Mouse (Mus musculus): ENCODE data around the gene Acot5. TPM values are rescaled to one million over a fixed set of nuclear protein-coding genes. Genes with fewer than 3 reads are reported as not detected.

Gene Acot5
- total RNA-seq, 1 experiment = not detected

- TF ChIP-seq HCFC1 (IDR thresholded peaks at IDR 0.05; ENCODE audit: borderline replicate concordance, insufficient read depth, low read length) (no peak), MAFK (IDR thresholded peaks at IDR 0.05; ENCODE audit: insufficient read depth, low read depth, low read length) (no peak), ZC3H11A (IDR thresholded peaks at IDR 0.05; ENCODE audit: borderline replicate concordance, low read depth, low read length) (no peak)
Measured at GRCm38 (mm10) chr12:84052609-84053008, 16.5 kb upstream of the Acot5 start.

GRCm38 (mm10) chr12:84053173-84053572, 16.0 kb upstream of the Acot5 start:
- no peak for DNase-seq (ENCODE audit: low read depth, low spot score)
- in situ Hi-C loops (cut with MboI; ENCODE audit: low sequenced_read_pairs in 2 of 2, unreplicated experiment in 2 of 2) = no loop called here
- H3K4me1 ChIP-seq (ENCODE audit: control insufficient read depth in 2 of 2, insufficient read depth in 2 of 2, low read length in 2 of 2, poor library complexity in 1 of 2) = no peaks in the 10 kb centered on the region
- H3K9ac ChIP-seq (ENCODE audit: insufficient read depth, low read depth, low read length, poor library complexity, severe bottlenecking) = peak overlapping the region; percentile 23
- H3K4me3 ChIP-seq (ENCODE audit: insufficient read depth in 1 of 2, low read depth in 1 of 2, low read length in 2 of 2, poor library complexity in 1 of 2, severe bottlenecking in 1 of 2) = peak overlapping the region; percentile 56
- TF ChIP-seq HCFC1 (IDR thresholded peaks at IDR 0.05; ENCODE audit: borderline replicate concordance, insufficient read depth, low read length) = no peak
- TF ChIP-seq ZNF384 (IDR thresholded peaks at IDR 0.05; ENCODE audit: low read depth, low read length) = no peak
- TF ChIP-seq MAFK (IDR thresholded peaks at IDR 0.05; ENCODE audit: insufficient read depth, low read depth, low read length) = no peak
- TF ChIP-seq CHD2 (IDR thresholded peaks at IDR 0.05; ENCODE audit: low read depth, low read length) = no peak
- TF ChIP-seq ZC3H11A (IDR thresholded peaks at IDR 0.05; ENCODE audit: borderline replicate concordance, low read depth, low read length) = no peak
- 0 out of 2 replicates have a peak, but pooled peaks cover 1% of the 10 kb centered on the region for H3K9me3 ChIP-seq (ENCODE audit: control insufficient read depth, insufficient read depth, low read depth, low read length)
- no peak overlapping the region for H3K27ac ChIP-seq (ENCODE audit: insufficient read depth, low read depth, low read length, poor library complexity, severe bottlenecking)
- H3K36me3 ChIP-seq (ENCODE audit: control insufficient read depth, insufficient read depth, low read length, poor library complexity, severe bottlenecking) = no peaks in the 10 kb centered on the region

More at GRCm38 (mm10) chr12:84052609-84053008, 16.5 kb upstream of the Acot5 start:
- Histone ChIP-seq H3K9me3 (ENCODE audit: control insufficient read depth, insufficient read depth, low read depth, low read length) (0 out of 2 replicates have a peak, but pooled peaks cover 1% of the 10 kb centered on the region), H3K4me1 (ENCODE audit: control insufficient read depth in 2 of 2, insufficient read depth in 2 of 2, low read length in 2 of 2, poor library complexity in 1 of 2) (no peaks in the 10 kb centered on the region), H3K9ac (ENCODE audit: insufficient read depth, low read depth, low read length, poor library complexity, severe bottlenecking) (no peak overlapping the region), H3K27ac (ENCODE audit: insufficient read depth, low read depth, low read length, poor library complexity, severe bottlenecking) (no peak overlapping the region), H3K36me3 (ENCODE audit: control insufficient read depth, insufficient read depth, low read length, poor library complexity, severe bottlenecking) (no peaks in the 10 kb centered on the region), H3K4me3 (ENCODE audit: insufficient read depth in 1 of 2, low read depth in 1 of 2, low read length in 2 of 2, poor library complexity in 1 of 2, severe bottlenecking in 1 of 2) (no peak overlapping the region)
- in situ Hi-C loops (cut with MboI; ENCODE audit: low sequenced_read_pairs in 2 of 2, unreplicated experiment in 2 of 2) = no loop called here
- no peak for DNase-seq (ENCODE audit: low read depth, low spot score)

- DNase-seq (ENCODE audit: low read depth, low spot score) = no peak
- Histone ChIP-seq H3K27ac (ENCODE audit: insufficient read depth, low read depth, low read length, poor library complexity, severe bottlenecking) (no peak overlapping the region), H3K9me3 (ENCODE audit: control insufficient read depth, insufficient read depth, low read depth, low read length) (no peaks in the 10 kb centered on the region), H3K4me1 (ENCODE audit: control insufficient read depth in 2 of 2, insufficient read depth in 2 of 2, low read length in 2 of 2, poor library complexity in 1 of 2) (no peaks in the 10 kb centered on the region), H3K9ac (ENCODE audit: insufficient read depth, low read depth, low read length, poor library complexity, severe bottlenecking) (peak overlapping the region; percentile 23; the same call in 1 of the 2 replicates), H3K4me3 (ENCODE audit: insufficient read depth in 1 of 2, low read depth in 1 of 2, low read length in 2 of 2, poor library complexity in 1 of 2, severe bottlenecking in 1 of 2) (peak overlapping the region; percentile 56), H3K36me3 (ENCODE audit: control insufficient read depth, insufficient read depth, low read length, poor library complexity, severe bottlenecking) (no peaks in the 10 kb centered on the region)
- in situ Hi-C loops (cut with MboI; ENCODE audit: low sequenced_read_pairs in 2 of 2, unreplicated experiment in 2 of 2) = no loop called here
- TF ChIP-seq ZC3H11A (IDR thresholded peaks at IDR 0.05; ENCODE audit: borderline replicate concordance, low read depth, low read length) (no peak), MAFK (IDR thresholded peaks at IDR 0.05; ENCODE audit: insufficient read depth, low read depth, low read length) (no peak), HCFC1 (IDR thresholded peaks at IDR 0.05; ENCODE audit: borderline replicate concordance, insufficient read depth, low read length) (0 out of 2 replicates have a peak, but pooled peaks have one; percentile 3), ZNF384 (IDR thresholded peaks at IDR 0.05; ENCODE audit: low read depth, low read length) (no peak), CHD2 (IDR thresholded peaks at IDR 0.05; ENCODE audit: low read depth, low read length) (no peak)
Measured at GRCm38 (mm10) chr12:84053679-84054391, 15.3 kb upstream of the Acot5 start.

GRCm38 (mm10) chr12:84060946-84061345, 8.2 kb upstream of the Acot5 start:
- DNase-seq (ENCODE audit: low read depth, low spot score) = no peak
- Histone ChIP-seq H3K9me3 (ENCODE audit: control insufficient read depth, insufficient read depth, low read depth, low read length) (no peaks in the 10 kb centered on the region), H3K4me1 (ENCODE audit: control insufficient read depth in 2 of 2, insufficient read depth in 2 of 2, low read length in 2 of 2, poor library complexity in 1 of 2) (peaks cover 0 to 2% of the 10 kb centered on the region in 2 experiments; a peak in 1 of 4 replicates), H3K4me3 (ENCODE audit: insufficient read depth in 1 of 2, low read depth in 1 of 2, low read length in 2 of 2, poor library complexity in 1 of 2, severe bottlenecking in 1 of 2) (no peak overlapping the region), H3K27ac (ENCODE audit: insufficient read depth, low read depth, low read length, poor library complexity, severe bottlenecking) (no peak overlapping the region), H3K36me3 (ENCODE audit: control insufficient read depth, insufficient read depth, low read length, poor library complexity, severe bottlenecking) (no peaks in the 10 kb centered on the region), H3K9ac (ENCODE audit: insufficient read depth, low read depth, low read length, poor library complexity, severe bottlenecking) (no peak overlapping the region)
- in situ Hi-C loops (cut with MboI; ENCODE audit: low sequenced_read_pairs in 2 of 2, unreplicated experiment in 2 of 2) = no loop called here
- no peak for TF ChIP-seq ZNF384 (IDR thresholded peaks at IDR 0.05; ENCODE audit: low read depth, low read length)
- TF ChIP-seq MAFK (IDR thresholded peaks at IDR 0.05; ENCODE audit: insufficient read depth, low read depth, low read length) = no peak
- no peak for TF ChIP-seq ZC3H11A (IDR thresholded peaks at IDR 0.05; ENCODE audit: borderline replicate concordance, low read depth, low read length)
- TF ChIP-seq HCFC1 (IDR thresholded peaks at IDR 0.05; ENCODE audit: borderline replicate concordance, insufficient read depth, low read length) = no peak
- no peak for TF ChIP-seq CHD2 (IDR thresholded peaks at IDR 0.05; ENCODE audit: low read depth, low read length)
